Mouse (Mus musculus) adipocyte (in vitro differentiated cells): Measurements from ENCODE around the gene Npff.

ENCODE experiments used
- DNase-seq: peaks from one replicate; pipeline ENCODE4 v3.0.0-alpha.2; 2016; ENCODE audit warnings: low spot score

The Npff gene

DNA sequence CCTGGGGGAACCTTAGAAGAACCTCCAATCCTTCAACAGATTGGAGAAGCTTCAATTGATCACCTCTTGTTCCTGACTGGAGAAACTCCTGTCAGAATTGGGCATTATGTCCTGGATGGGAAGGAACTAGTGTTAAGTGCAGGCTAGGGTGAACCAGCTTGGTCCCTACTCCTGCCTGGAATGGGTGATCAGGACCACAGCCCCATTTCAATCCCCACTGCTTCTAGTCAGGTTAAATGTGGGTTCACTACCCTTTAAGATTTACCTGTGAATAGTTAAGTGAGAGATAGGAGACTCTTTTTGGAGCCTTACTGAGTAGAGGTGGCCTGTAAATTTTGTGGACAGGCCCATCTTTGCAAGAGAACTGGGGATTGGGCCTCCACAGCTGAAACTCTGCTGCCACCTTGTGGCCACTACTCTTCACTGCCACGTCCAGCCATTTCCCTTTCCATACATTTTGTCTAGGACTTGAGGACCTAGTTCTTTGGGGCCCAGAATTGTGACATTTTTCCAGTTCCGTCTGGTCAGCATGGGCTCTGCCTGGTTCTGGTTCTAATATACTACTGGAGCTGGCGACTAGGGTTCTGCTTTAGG lies at the start of gene Npff:
Gene Npff (minus strand): TSS at position 51 of the 594 bp plus-strand sequence.
- peak; percentile 87 for DNase-seq

DNA sequence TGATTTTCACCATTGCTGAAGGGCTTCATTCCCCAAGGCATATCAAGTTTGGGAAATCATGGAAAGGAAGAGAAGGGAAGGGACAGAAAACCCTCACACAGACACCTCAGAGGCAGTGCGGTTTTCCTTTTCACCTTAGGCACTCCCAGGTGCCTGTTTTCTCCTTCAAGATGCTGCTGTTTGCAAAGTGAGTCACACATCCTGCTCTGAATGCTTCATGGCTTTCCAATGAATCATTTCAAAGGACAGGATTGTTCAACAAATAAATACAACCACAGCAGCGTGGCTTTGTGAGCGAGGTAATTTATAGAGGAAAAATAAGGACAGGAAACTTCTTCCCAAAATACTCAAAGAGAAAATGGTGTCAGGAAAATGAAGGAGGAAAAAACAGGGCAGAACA lies 47.3 kb upstream of the Npff start:
- DNase-seq = no peak

DNA sequence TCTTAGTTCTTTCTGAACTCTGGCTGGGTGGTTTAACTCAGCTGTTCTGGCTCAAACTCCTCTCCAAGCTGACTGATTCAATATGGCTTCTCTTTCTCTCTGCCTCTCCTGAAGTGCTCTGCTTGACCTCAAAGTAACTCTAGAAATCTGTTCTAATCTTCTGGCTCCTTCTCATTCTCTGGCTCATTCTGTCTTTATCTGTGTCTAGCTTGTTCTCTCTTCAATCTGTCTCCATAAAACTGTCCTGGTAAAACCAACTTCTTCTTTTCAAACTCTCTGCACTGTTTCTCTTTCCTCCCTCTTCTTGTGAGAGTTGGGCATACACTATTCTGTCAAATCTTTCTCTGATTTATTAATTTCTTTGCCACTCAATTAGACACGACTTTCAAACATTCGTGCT lies 43.1 kb upstream of the Npff start:
- no peak for DNase-seq

DNA sequence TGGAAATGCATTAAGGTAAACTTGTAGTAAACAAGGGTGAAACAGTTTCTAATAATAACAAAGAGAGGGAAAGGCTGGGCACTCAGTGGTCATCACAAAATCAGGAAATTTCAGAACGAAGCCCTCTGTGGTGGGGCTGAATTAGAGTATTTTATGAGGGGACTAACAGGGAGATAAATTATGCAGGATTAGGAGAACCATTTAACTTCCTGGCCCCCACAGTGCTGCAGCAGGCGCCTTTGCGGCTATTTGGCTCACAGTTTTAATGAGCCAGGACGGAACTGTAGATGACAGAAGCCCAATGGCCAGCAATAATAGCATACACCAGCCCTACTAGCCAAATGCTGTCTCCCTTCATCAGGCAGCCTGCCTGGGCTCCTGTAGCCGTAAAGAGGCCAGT lies 38.9 kb upstream of the Npff start:
- no peak for DNase-seq

DNA sequence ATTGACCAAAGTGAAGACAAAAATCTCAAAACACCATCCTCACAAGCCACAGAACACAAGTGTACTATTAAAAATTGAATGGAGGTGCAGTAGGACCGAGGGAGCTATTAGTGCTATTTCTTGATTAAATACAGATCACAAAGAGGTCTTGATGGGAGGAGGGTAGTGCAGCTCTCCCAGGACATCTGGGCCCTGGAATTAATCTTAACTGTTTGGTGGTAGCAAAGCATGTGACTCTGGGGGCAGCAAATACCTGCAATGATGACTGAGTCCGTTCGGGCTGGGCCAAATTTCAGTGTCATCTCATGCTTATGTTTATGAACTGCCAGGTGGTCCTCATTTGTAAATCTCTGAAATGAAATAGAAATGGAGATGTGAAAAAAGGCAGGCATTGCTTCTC lies 38.3 kb upstream of the Npff start:
- no peak for DNase-seq

DNA sequence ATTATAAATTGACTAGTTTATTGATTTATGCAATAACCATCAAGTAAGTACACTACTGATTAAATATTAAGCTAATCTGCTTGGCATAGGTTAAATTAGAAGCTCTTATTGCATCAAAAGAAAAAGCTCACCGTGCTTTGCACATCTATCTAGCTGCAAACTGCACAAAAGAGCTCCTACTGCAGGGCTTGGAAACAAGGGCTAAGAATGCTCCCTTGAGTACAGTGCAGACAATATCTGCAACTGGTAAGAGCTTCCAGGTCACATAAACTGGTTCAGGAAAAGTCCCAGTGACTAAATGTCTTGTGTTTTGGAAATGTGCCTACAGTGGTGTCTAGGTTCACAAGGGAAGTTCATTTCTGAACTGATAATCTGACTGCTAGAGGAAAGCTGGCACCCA lies 37.7 kb upstream of the Npff start:
- DNase-seq = no peak

DNA sequence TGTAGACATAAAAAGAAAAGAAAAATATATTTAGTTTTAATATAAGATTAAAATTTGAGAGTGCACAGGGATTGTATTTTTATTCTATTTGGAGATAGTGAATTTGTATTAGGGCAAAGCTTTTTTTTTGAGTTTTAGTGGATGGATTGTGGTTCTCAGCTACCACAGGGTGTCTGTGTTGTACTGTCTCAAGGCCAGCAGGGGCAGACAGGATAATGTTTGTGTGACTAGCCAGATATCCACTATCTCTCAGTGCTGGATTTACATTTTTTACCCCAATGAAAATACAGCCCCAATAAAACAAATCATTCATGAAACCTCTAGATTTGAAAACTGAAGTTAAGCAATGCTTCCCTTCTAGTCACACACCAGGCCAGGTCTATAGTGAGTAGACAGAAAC lies 32.8 kb upstream of the Npff start:
- peak; percentile 18 for DNase-seq

DNA sequence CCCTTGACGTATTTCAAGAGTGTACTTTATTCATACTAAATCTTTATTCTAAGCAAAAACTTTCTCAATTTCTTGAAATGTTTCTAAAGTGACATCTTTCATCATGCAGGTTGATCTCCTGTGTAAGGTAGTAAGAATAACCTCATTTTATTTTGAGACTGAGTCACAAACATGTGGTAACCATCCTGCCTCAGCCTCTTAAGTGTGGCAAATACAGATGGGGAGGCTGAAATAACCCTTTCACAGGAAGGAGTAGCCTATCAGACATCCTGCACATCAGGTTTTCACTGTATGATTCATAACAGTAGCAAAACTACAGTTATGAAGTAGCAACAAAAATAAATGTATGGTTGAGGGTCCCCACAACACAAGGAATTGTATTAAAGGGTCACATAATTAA lies 30.8 kb upstream of the Npff start:
- DNase-seq = no peak

DNA sequence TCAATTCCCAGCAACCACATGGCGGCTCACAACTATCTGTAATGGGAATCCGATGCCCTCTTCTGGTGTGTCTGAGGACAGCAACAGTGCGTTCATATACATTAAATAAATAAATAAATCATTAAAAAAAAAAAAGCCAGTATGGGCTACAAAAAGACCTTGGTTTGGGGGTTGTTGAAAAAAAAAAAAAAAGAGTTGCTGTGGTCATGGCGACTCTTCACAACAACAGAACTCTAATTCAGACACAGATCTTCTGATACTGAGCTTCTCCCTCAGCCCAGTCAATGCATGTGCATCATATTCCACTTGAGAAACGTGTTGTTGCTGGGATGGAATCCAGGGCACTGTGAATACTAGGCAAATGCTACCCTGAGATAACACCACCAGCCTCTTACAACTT lies 27.9 kb upstream of the Npff start:
- no peak for DNase-seq

DNA sequence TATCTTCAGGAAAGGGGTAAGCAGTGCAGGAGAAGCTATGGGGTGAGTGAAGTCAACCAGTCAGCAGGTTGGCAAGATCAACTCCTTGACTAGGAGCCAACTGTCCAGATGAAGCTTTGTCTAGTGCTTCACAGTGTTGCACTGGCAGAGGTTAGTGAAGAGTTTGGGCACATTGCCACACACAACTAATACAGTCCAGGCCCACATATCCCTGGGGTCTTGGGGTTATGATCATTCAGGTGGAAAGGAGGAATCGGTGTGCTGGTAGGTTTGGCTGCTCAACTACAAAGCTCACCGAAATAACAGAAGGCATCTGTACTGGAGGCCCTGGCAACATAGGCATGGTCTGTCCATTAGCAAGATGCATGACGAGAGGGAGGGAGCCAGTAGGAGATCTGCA lies 22.7 kb upstream of the Npff start:
- DNase-seq = peak; percentile 61

DNA sequence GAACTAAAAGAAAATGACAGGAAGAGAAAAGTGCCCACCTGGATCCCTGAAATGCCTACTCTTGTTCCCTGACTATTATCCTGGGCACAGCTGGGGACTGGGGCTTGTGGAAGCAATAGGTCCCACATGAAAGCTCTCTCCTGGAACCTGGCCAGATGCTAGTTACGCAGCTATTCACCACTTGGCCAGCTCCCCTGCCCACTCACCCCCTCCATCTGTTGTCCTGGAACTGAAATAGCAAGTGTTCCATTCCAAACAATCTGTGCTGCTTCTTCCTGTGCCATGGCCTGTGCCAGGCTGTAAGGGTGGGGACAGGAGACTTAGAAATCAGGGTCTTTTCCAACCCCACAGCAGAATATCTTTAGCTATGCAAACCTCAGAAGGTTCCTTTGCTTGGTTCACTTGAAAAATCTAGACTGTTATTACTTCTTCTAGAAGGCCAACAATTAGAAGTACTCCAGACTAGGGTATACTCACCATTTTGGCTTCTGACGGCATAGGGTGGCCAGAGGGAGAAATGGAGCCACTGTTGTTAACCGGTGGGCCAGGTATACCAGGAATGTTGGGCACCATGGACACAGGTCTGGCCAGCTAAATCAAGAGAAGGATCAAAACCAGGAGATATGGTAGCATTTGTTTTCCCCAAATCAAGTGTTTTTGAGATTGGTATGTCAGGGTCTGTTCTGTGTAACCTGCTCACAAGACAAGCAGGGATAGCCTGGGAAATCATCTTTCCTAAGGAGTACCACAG lies 22.1 kb upstream of the Npff start:
- DNase-seq = peak; percentile 86

DNA sequence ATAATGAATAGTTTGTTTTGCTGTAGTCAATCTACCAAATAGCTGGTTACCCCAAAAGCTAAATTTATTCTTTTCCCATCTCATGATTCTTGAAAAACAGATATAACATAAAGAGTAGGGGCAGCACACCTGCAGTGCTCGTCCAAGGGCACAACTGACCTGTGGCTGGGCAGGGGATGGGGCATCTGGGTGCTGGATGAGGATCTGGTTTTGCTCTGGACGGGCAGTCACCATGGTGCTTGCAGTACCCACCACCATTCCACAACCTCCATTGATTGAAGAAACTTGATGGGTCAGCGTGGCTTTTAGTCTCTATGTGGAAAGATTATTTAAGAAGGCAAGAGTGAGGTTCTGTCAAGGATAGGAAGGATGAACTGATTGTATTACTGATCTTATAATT lies 21.5 kb upstream of the Npff start:
- DNase-seq = no peak

DNA sequence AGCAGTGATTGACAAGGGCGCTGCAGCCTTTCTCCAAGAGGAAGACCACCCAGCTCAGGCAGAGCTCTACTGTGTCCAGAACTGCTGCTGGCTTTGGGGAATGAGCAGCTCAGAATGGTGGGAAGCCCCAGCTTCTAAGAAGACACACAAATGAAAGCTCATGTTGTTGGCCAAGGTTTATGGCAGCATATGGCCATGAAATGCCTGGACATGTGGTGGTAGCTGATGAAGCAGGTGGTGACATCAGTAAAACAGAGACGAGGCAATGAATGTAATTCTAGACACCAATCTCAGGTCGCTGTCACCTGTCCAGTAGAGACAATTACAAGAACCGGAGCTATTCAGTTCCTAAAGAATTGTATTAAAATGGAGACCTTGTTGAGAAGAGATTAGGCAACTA lies 20.1 kb upstream of the Npff start:
- DNase-seq = no peak

DNA sequence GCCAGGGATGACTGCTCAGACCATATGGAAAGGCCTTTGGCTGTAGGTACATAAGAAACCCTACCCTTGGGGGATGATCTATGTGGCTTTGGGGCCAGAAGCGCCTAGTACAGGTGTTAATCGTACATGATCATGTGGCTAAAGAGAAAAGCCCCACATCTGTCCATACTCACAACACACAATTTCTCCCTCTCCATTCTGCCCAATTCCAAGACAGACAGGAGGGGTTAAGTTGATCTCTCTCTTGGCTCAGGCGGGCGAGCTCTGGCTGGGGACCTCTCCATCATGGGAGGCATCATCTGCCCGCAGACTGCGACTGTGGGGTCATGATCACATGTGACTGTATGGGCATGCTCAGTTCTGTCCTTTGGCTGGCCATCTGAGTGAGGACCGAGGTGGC lies 9.2 kb upstream of the Npff start:
- DNase-seq = no peak

DNA sequence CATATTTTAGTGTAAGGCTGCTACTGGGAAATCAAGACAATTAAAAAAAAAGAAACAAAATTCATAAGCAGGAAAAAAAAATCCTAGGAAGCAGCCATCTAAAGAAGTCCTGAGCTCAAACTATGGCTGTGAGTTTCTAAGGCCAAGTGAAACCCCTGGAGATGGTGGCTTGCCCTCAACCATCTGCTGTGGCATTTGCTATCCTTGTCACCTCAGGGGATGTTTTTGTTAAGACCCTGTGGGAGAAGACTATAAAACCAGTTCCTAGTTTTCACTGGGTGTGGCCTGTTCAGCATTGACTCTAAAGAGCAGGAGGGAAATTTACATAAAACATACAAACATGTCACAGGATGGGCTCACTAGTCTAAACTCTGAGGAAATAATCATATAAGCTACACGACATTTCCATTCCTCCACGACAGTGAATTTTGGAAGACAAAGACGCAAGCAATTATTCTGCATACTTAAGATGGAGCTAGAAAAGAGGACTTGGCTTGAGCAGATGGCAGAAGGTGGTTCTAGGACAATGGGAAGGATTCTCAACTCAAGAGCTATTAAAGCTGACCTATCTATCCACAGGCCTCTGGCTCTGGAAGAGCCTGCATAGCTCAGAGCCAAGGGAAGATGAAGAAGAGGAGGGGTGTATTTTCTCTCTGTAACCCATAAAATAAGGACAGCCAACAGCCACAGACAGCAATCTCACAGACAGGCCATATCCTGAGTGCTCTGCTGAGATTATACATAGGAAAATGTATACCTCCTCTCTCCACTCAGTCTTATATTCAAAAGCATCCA lies 7.6 kb upstream of the Npff start:
- no peak for DNase-seq

DNA sequence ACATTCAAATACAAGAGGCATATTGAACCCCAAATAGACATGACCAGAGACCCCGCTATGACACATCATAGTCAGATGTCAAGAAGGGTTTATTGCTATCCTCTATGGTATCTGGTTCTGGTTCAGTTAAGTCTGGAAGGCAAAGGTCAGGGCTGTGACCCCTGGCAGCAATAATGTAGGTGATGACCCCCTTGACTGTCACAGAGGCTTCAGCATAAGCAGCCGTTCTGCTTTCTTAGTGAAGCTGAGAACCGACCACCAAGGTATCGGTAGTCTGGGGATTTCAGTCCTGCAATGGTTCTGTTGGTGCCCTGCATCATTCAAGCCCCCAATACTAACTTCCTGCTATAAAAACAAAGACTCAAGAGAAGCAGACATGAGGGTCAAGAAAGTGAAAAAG lies 6.8 kb upstream of the Npff start:
- no peak for DNase-seq

DNA sequence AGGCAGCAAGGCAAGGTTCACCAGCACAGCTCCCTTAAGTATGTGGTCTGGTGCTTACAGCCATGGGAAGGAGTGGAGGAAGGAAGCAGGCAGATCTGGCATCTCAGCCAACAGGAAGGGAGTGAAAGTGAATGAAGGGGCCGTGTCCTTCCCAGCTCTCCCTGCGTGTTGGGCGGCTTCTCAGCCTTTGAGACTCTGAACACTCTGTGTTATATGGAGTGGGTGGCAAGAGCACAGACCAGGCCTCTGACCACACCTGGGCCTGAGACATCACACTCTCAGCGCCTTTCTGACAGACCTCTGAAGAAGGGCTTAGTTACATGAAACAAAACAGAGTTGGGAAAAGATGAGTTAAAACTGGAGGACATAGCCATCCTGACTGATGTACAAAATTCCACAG lies 5.8 kb upstream of the Npff start:
- DNase-seq = no peak

DNA sequence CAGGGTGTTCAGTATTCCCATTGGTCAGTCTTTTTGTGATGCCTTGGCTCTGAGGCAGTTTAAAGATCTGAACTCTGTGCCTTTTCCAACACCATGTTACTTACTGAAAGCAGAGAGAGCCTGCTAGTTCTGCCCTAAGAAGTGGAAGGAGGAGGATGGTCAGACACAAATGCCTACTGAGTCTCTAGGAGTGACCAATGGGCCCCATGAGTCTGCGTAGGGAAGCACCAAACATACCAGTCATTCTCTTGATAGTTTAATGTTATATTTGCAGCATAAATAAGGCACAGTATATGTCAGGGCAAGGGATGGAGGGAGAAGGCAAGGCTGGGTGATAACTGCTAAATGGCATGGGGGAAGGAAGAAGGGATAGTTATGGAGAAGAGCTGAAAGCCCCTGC lies 3.7 kb upstream of the Npff start:
- DNase-seq = no peak

DNA sequence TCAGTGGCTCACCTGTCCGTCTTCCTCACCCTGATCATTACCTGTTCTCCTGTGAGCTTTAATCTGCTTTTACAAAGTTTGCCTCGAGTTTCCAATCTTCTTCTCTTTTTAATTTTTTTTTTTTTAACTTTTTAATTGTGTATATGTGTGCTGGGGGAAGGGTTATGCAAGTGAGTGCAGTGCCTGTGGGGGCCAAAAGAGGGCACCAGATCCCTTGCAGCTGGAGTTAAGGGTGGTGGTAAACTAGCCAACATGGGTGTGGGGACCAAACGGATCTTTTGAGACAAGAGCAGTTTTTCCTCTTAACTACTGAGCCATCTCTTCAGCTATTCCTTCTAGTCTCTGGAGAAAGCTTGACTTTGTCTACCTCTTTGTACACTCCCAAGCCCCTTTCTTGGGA lies 3.2 kb upstream of the Npff start:
- no peak for DNase-seq

DNA sequence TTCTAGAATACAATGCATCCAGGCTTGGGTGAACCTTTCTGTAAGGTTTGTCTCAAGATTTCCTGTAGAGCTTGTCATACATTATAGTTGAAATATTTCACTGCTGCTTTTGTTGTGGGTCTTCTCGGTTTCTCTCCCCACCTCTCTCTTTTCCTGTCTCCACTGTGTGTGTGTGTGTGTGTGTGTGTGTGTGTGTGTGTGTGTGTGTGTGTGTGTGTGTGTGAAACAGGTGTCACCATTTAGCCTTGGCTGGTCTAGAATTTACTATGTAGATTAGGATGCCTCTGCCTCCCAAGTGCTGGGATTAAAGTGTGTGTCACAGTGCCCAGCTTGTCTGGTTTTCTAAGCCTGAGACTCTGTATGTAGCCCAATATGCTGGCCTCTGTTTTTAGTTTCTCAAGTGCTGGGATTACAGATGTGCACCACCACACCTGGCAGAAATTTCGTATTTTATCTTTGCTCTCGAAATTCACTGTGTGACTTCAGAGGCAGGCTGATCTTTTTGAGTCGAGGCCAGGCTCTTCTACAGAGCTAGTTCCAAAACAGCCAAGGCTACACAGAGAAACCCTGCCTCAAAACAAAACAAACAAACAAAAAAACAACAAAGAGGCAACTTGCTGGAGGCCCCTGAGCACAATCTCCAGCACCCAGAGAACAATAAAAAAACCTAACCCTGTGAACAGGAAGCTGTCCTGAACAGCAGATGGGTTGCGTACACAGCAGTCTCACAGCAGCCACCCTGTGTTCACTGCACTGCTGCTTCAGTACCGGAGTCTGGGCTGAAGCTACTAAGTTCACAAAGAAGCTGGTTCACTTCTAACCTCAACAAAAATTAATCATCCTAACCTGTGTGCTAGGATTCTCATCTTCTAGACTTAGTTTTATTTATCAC lies 1.6 kb upstream of the Npff start:
- no peak for DNase-seq

DNA sequence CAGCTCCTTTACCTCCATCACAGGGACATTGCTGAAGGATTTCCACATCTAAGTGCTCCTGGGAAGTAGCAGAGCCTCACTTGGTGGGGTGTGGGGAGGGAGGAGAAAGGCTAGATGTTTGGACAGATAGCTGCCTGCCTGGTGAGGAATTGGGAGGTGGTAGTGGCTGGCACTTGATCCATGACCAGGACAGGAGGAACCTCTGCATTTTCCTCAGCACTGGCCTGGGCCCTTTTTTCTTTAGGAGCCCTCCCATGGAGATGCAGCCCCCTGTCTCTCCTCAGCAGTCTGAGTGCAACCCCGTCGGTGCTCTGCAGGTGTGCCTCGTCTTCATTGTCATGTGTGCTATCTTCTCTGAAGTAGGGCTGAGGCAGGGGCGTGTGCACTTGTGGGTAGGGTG lies 3.3 kb downstream of the Npff start:
- DNase-seq = no peak

DNA sequence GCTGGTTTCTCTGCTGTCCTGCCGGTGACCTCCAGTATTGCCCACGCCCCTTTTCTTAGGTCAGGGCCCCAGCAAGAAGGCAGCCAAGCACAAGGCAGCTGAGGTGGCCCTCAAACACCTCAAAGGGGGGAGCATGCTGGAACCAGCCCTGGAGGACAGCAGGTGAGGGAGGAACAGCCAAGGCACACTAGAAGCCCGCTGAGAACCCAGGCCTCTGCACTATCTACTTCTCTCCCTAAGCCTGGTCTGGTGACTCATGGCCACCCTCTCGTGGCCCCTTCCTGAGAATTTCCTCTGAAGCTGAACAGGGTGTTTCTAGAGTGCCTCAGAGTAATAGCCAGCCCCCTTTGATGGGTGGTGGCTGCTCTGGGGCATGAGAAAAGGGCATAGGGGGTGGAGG lies 4.3 kb downstream of the Npff start:
- no peak for DNase-seq
